10 mouse cellular contexts compared by ENCODE assay signal in the genomic region with DNA sequence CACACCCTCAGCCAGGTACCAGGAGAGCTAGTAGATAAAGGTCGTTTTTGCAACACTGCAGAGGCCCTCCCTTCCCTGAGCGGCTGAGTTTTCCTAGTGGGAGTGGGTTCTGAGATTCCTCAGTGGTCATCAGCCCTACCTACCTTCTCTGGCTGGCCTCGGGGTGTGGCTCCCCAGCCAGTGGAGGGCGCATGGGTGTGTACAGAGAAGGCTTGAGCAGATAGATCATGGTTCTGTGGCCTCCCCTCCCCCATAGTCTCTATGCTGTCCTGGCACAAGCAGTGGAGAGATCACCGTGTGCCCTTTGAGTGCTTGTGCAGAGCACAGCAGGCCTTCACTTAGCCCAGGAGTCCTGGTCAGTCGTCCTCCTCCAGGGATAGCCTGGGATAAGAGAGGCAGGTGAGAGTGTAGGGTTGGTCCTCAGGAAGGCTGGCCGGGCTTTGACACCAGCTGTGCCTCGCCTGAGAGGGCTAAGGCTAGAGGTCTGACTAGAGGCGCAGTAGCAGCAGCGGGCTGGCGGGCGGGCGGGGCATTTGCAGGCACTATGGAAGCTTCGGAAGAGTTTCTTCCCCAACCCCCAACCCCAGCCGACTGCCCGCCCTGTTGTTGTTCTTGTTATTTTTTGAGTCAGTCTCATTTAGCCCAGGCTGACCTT. TPM values are rescaled to one million over a fixed set of nuclear protein-coding genes. Genes with fewer than 3 reads are reported as not detected.
DNase-seq lines count a peak whose midpoint lies in the region; ATAC-seq and TF ChIP-seq lines count a peak whose summit lies in the region.
"Had no signal": no experiment of that assay in that cellular context is flagged by ENCODE, and none has a peak within 500 bp of the region (broad histone marks: within the 10 kb centered on the region; RNA-seq: fewer than 3 reads in every experiment).

No protein-coding gene starts in this region.

- no peak for ATAC-seq in midbrain, embryonic 11.5 days (ENCODE audit: low FRiP score)
- no peak for ATAC-seq in midbrain, embryonic 13.5 days
- no peak for ATAC-seq in neural tube, embryonic 15.5 days (ENCODE audit: low FRiP score)
- no peak for ATAC-seq in midbrain, embryonic 15.5 days (replicated peaks)

- no peak overlapping the region for H3K4me2 ChIP-seq in midbrain, embryonic 11.5 days
- no peak overlapping the region for H3K4me2 ChIP-seq in midbrain, embryonic 13.5 days (replicated peaks)
- no peak overlapping the region for H3K4me2 ChIP-seq in neural tube, embryonic 15.5 days
- H3K4me2 ChIP-seq in midbrain, embryonic 15.5 days = no peak overlapping the region
- H3K4me2 ChIP-seq: limb, embryonic 15.5 days had no signal

- H3K27me3 ChIP-seq in midbrain, embryonic 11.5 days (ENCODE audit: control insufficient read depth, insufficient read depth, low read length) = peaks cover 13% of the 10 kb centered on the region; the same call in 1 of the 2 replicates
- H3K27me3 ChIP-seq in midbrain, embryonic 13.5 days = peaks cover 39% of the 10 kb centered on the region
- no peaks in the 10 kb centered on the region for H3K27me3 ChIP-seq in thymus, adult 2 months (ENCODE audit: control insufficient read depth, insufficient read depth, low read length)
- H3K27me3 ChIP-seq in neural tube, embryonic 15.5 days (replicated peaks) = peaks cover 26% of the 10 kb centered on the region
- H3K27me3 ChIP-seq in midbrain, embryonic 15.5 days (replicated peaks) = peaks cover 26% of the 10 kb centered on the region; the same call in 1 of the 2 replicates

- 35% methylated on average over 16 of the region's 16 CpGs for WGBS in midbrain, embryonic 11.5 days
- 34% methylated on average over 16 of the region's 16 CpGs for WGBS in midbrain, embryonic 13.5 days
- 81% methylated on average over 16 of the region's 16 CpGs for WGBS in thymus, adult 2 months
- WGBS in neural tube, embryonic 15.5 days = 45% methylated on average over 16 of the region's 16 CpGs
- WGBS in midbrain, embryonic 15.5 days = 48% methylated on average over 16 of the region's 16 CpGs

- intact Hi-C loops in gastrocnemius, adult 2 months (cut with DNase I) = no loop called here

- no peak for TF ChIP-seq POLR2A in thymus, adult 2 months (IDR thresholded peaks at IDR 0.05; ENCODE audit: control insufficient read depth, extremely low read depth, insufficient read depth, low read length, poor library complexity)

- no peaks in the 10 kb centered on the region for H3K9me3 ChIP-seq in midbrain, embryonic 11.5 days (ENCODE audit: control insufficient read depth, low read length)
- no peaks in the 10 kb centered on the region for H3K9me3 ChIP-seq in midbrain, embryonic 13.5 days
- no peaks in the 10 kb centered on the region for H3K9me3 ChIP-seq in neural tube, embryonic 15.5 days (replicated peaks)
- no peaks in the 10 kb centered on the region for H3K9me3 ChIP-seq in midbrain, embryonic 15.5 days
- H3K9me3 ChIP-seq: limb, embryonic 15.5 days had no signal

- DNase-seq in midbrain, embryonic 11.5 days (ENCODE audit: low spot score, missing footprints) = peak; percentile 84
- peak; percentile 75 for DNase-seq in gastrocnemius, adult 2 months
- peak; percentile 49 to 68 for DNase-seq in kidney, postnatal 4 days
- peak; percentile 63 for DNase-seq in spleen, adult 12 weeks (ENCODE audit: low spot score)
- DNase-seq in thymus, adult 2 months = no peak

- peaks cover 13% of the 10 kb centered on the region for H3K4me1 ChIP-seq in midbrain, embryonic 11.5 days (ENCODE audit: control insufficient read depth, insufficient read depth, low read length)
- H3K4me1 ChIP-seq in midbrain, embryonic 13.5 days (replicated peaks) = peaks cover 31% of the 10 kb centered on the region
- H3K4me1 ChIP-seq in thymus, adult 2 months (replicated peaks; ENCODE audit: control insufficient read depth, insufficient read depth, low read length) = peaks cover 44% of the 10 kb centered on the region
- peaks cover 44% of the 10 kb centered on the region for H3K4me1 ChIP-seq in neural tube, embryonic 15.5 days
- H3K4me1 ChIP-seq in midbrain, embryonic 15.5 days = peaks cover 20% of the 10 kb centered on the region

- no peak overlapping the region for H3K9ac ChIP-seq in midbrain, embryonic 11.5 days (ENCODE audit: low read length)
- no peak overlapping the region for H3K9ac ChIP-seq in midbrain, embryonic 13.5 days (replicated peaks)
- no peak overlapping the region for H3K9ac ChIP-seq in neural tube, embryonic 15.5 days (replicated peaks)
- H3K9ac ChIP-seq in midbrain, embryonic 15.5 days = no peak overlapping the region
- H3K9ac ChIP-seq: limb, embryonic 15.5 days had no signal

- peak; percentile 41 for TF ChIP-seq CTCF in gastrocnemius, adult 2 months (IDR thresholded peaks at IDR 0.05)
- no peak for TF ChIP-seq CTCF in thymus, adult 2 months (IDR thresholded peaks at IDR 0.05; ENCODE audit: borderline replicate concordance, control insufficient read depth, extremely low read depth, insufficient read depth, low read length, poor library complexity)

- no peak overlapping the region for H3K27ac ChIP-seq in midbrain, embryonic 11.5 days (ENCODE audit: low read depth, low read length)
- H3K27ac ChIP-seq in midbrain, embryonic 13.5 days = no peak overlapping the region
- peak overlapping the region; percentile 90 for H3K27ac ChIP-seq in gastrocnemius, adult 2 months
- H3K27ac ChIP-seq in thymus, adult 2 months (ENCODE audit: control insufficient read depth, insufficient read depth, low read length) = no peak overlapping the region
- H3K27ac ChIP-seq in neural tube, embryonic 15.5 days (replicated peaks) = no peak overlapping the region
- no peak overlapping the region for H3K27ac ChIP-seq in midbrain, embryonic 15.5 days

- no peak overlapping the region for H3K4me3 ChIP-seq in midbrain, embryonic 11.5 days (ENCODE audit: low read depth, low read length)
- H3K4me3 ChIP-seq in midbrain, embryonic 13.5 days (replicated peaks) = no peak overlapping the region
- peak overlapping the region; percentile 17 for H3K4me3 ChIP-seq in gastrocnemius, adult 2 months
- H3K4me3 ChIP-seq in thymus, adult 2 months (ENCODE audit: control insufficient read depth, insufficient read depth, low read length) = no peak overlapping the region
- H3K4me3 ChIP-seq in neural tube, embryonic 15.5 days (replicated peaks) = no peak overlapping the region
- H3K4me3 ChIP-seq in midbrain, embryonic 15.5 days = no peak overlapping the region
- H3K4me3 ChIP-seq: limb, embryonic 15.5 days had no signal

- H3K36me3 ChIP-seq in midbrain, embryonic 11.5 days (ENCODE audit: control insufficient read depth, insufficient read depth, low read length) = peaks cover 4% of the 10 kb centered on the region; the same call in 1 of the 2 replicates
- peaks cover 23% of the 10 kb centered on the region for H3K36me3 ChIP-seq in midbrain, embryonic 13.5 days
- no peaks in the 10 kb centered on the region for H3K36me3 ChIP-seq in thymus, adult 2 months (ENCODE audit: control insufficient read depth, insufficient read depth, low read length)
- peaks cover 21% of the 10 kb centered on the region for H3K36me3 ChIP-seq in neural tube, embryonic 15.5 days
- peaks cover 13% of the 10 kb centered on the region; the same call in 1 of the 2 replicates for H3K36me3 ChIP-seq in midbrain, embryonic 15.5 days (replicated peaks)
- H3K36me3 ChIP-seq: limb, embryonic 15.5 days had no signal

RNA-seq across cellular contexts. Expression of a gene that starts 2.4 kb away (rescaled TPM):
- 87.1 and 95.7 TPM in 2 replicates for polyA plus RNA-seq in midbrain, embryonic 11.5 days (2014; fragmentation: Nextera tagmentation; extraction: Ambion mirVana)
- polyA plus RNA-seq in midbrain, embryonic 13.5 days (2015; fragmentation: Nextera tagmentation; extraction: Ambion mirVana) = 31.0 and 35.1 TPM in 2 replicates
- total RNA-seq in gastrocnemius, adult 2 months (2021) = 100 to 1,000 TPM in 1 of 2 experiments, 10 to 100 TPM in 1; 71.2 to 113 TPM
- polyA plus RNA-seq in thymus, adult 2 months (2012; rRNA removed) = 904 and 1,218 TPM in 2 replicates
- polyA plus RNA-seq in neural tube, embryonic 15.5 days (2015; fragmentation: Nextera tagmentation; extraction: Ambion mirVana) = 53.4 and 404 TPM in 2 replicates
- polyA plus RNA-seq in midbrain, embryonic 15.5 days (2015; fragmentation: Nextera tagmentation; extraction: Ambion mirVana) = 23.7 and 27.3 TPM in 2 replicates

RNA-seq across cellular contexts. Expression of a gene that starts 7.7 kb away (rescaled TPM):
- polyA plus RNA-seq in midbrain, embryonic 11.5 days (2014; fragmentation: Nextera tagmentation; extraction: Ambion mirVana) = 25.6 and 31.5 TPM in 2 replicates
- polyA plus RNA-seq in midbrain, embryonic 13.5 days (2015; fragmentation: Nextera tagmentation; extraction: Ambion mirVana) = 21.3 and 21.6 TPM in 2 replicates
- total RNA-seq in gastrocnemius, adult 2 months (2021) = not detected
- polyA plus RNA-seq in thymus, adult 2 months (2012; rRNA removed) = 96.2 and 125 TPM in 2 replicates
- 19.6 and 36.6 TPM in 2 replicates for polyA plus RNA-seq in neural tube, embryonic 15.5 days (2015; fragmentation: Nextera tagmentation; extraction: Ambion mirVana)
- 12.7 and 16.3 TPM in 2 replicates for polyA plus RNA-seq in midbrain, embryonic 15.5 days (2015; fragmentation: Nextera tagmentation; extraction: Ambion mirVana)

RNA-seq across cellular contexts. Expression of a gene that starts 8.5 kb away (rescaled TPM):
- polyA plus RNA-seq in midbrain, embryonic 11.5 days (2014; fragmentation: Nextera tagmentation; extraction: Ambion mirVana) = 226 and 247 TPM in 2 replicates
- 360 TPM in 2 replicates for polyA plus RNA-seq in midbrain, embryonic 13.5 days (2015; fragmentation: Nextera tagmentation; extraction: Ambion mirVana)
- 10 to 100 TPM; 32.4 to 41.1 TPM for total RNA-seq in gastrocnemius, adult 2 months (2021)
- polyA plus RNA-seq in thymus, adult 2 months (2012; rRNA removed) = 95.9 and 282 TPM in 2 replicates
- 259 and 289 TPM in 2 replicates for polyA plus RNA-seq in neural tube, embryonic 15.5 days (2015; fragmentation: Nextera tagmentation; extraction: Ambion mirVana)
- 370 and 393 TPM in 2 replicates for polyA plus RNA-seq in midbrain, embryonic 15.5 days (2015; fragmentation: Nextera tagmentation; extraction: Ambion mirVana)

RNA-seq across cellular contexts. Expression of a gene that starts 37.2 kb away (rescaled TPM):
- polyA plus RNA-seq in midbrain, embryonic 11.5 days (2014; fragmentation: Nextera tagmentation; extraction: Ambion mirVana) = 11.5 and 13.1 TPM in 2 replicates
- polyA plus RNA-seq in midbrain, embryonic 13.5 days (2015; fragmentation: Nextera tagmentation; extraction: Ambion mirVana) = 24.7 and 30.2 TPM in 2 replicates
- not detected for total RNA-seq in gastrocnemius, adult 2 months (2021)
- 47.6 and 60.9 TPM in 2 replicates for polyA plus RNA-seq in thymus, adult 2 months (2012; rRNA removed)
- polyA plus RNA-seq in neural tube, embryonic 15.5 days (2015; fragmentation: Nextera tagmentation; extraction: Ambion mirVana) = 47.2 and 52.2 TPM in 2 replicates
- polyA plus RNA-seq in midbrain, embryonic 15.5 days (2015; fragmentation: Nextera tagmentation; extraction: Ambion mirVana) = 44.9 and 50.6 TPM in 2 replicates
- total RNA-seq: common myeloid progenitor, adult 5-6 weeks had no signal

RNA-seq across cellular contexts. Expression of a gene that starts 50.4 kb away (rescaled TPM):
- 19.2 and 21.4 TPM in 2 replicates for polyA plus RNA-seq in midbrain, embryonic 11.5 days (2014; fragmentation: Nextera tagmentation; extraction: Ambion mirVana)
- 17.2 and 17.4 TPM in 2 replicates for polyA plus RNA-seq in midbrain, embryonic 13.5 days (2015; fragmentation: Nextera tagmentation; extraction: Ambion mirVana)
- 10 to 100 TPM; 36.2 to 41.5 TPM for total RNA-seq in gastrocnemius, adult 2 months (2021)
- 163 and 208 TPM in 2 replicates for polyA plus RNA-seq in thymus, adult 2 months (2012; rRNA removed)
- 14.3 and 15.0 TPM in 2 replicates for polyA plus RNA-seq in neural tube, embryonic 15.5 days (2015; fragmentation: Nextera tagmentation; extraction: Ambion mirVana)
- 17.2 and 18.1 TPM in 2 replicates for polyA plus RNA-seq in midbrain, embryonic 15.5 days (2015; fragmentation: Nextera tagmentation; extraction: Ambion mirVana)
